Mouse (Mus musculus) MEL (cell line): ENCODE measurements around the gene Slc37a3. TPM values are rescaled to one million over a fixed set of nuclear protein-coding genes. Genes with fewer than 3 reads are reported as not detected.

Source experiments
- DNase-seq: peaks from one replicate; pipeline ENCODE4 v3.0.0; 2011; ENCODE audit warnings: low read depth, low spot score
- H3K27ac ChIP-seq: 2 replicates; pipeline ENCODE4 v1.5.1; 2012; ENCODE audit warnings: low read depth, mild to moderate bottlenecking, control low read depth, low read length, moderate library complexity; ENCODE audit not compliant: control insufficient read depth
- H3K27me3 ChIP-seq, 2 experiments: fragments of 150-350 bp in 1 of 2; sonication (generic) in 1 of 2; 2 replicates each; pipeline ENCODE4 v1.6.1; 2012; ENCODE audit warnings: low read length in 2 of 2, mild to moderate bottlenecking in 2 of 2, improper control_type of control experiment in 1 of 2, moderate library complexity in 1 of 2; ENCODE audit not compliant: insufficient read depth in 2 of 2, control insufficient read depth in 1 of 2
- H3K36me3 ChIP-seq, 2 experiments: 2 replicates each; pipeline ENCODE4 v1.6.1; 2012 to 2014; ENCODE audit warnings: low read length in 2 of 2, improper control_type of control experiment in 1 of 2, inconsistent platforms in 1 of 2, mild to moderate bottlenecking in 1 of 2; ENCODE audit not compliant: insufficient read depth in 2 of 2, control insufficient read depth in 1 of 2
- H3K4me1 ChIP-seq, 2 experiments: fragments of 150-350 bp in 1 of 2; sonication (generic) in 1 of 2; 2 replicates each; pipeline ENCODE4 v1.6.1; 2012; ENCODE audit warnings: low read length in 2 of 2, improper control_type of control experiment in 1 of 2, mild to moderate bottlenecking in 1 of 2; ENCODE audit not compliant: insufficient read depth in 2 of 2, control insufficient read depth in 1 of 2
- H3K4me3 ChIP-seq, 2 experiments: fragments of 150-350 bp in 1 of 2; sonication (generic) in 1 of 2; 2 replicates each; pipeline ENCODE4 v1.5.1; 2012; ENCODE audit warnings: low read depth in 2 of 2, low read length in 2 of 2, mild to moderate bottlenecking in 2 of 2, moderate library complexity in 2 of 2, control low read depth in 1 of 2, improper control_type of control experiment in 1 of 2; ENCODE audit not compliant: control insufficient read depth in 1 of 2, insufficient read depth in 1 of 2
- H3K79me2 ChIP-seq: 2 replicates; pipeline ENCODE4 v1.6.1; 2012; ENCODE audit warnings: mild to moderate bottlenecking, low read length, moderate library complexity; ENCODE audit not compliant: control insufficient read depth, poor library complexity, insufficient read depth
- H3K9ac ChIP-seq: 2 replicates; pipeline ENCODE4 v1.6.1; 2012; ENCODE audit warnings: low read depth, mild to moderate bottlenecking, control low read depth, low read length, moderate library complexity; ENCODE audit not compliant: control insufficient read depth, poor library complexity, severe bottlenecking
- H3K9me3 ChIP-seq: fragments of 150-350 bp; sonication (generic); replicated peaks from 2 replicates; pipeline ENCODE4 v1.6.1; 2012; ENCODE audit warnings: mild to moderate bottlenecking, low read length, improper control_type of control experiment, moderate library complexity; ENCODE audit not compliant: insufficient read depth
- BHLHE40 ChIP-seq: IDR thresholded peaks from 2 replicates; pipeline ENCODE4 v1.6.1; 2012; ENCODE audit warnings: low read depth, mild to moderate bottlenecking, inconsistent platforms, low read length, improper control_type of control experiment, borderline replicate concordance
- CHD2 ChIP-seq: IDR thresholded peaks from 2 replicates; pipeline ENCODE4 v1.6.1; 2011; ENCODE audit warnings: low read length, improper control_type of control experiment
- CTCF ChIP-seq, 3 experiments: IDR thresholded peaks in 2 of 3; conservative IDR thresholded peaks in 1 of 3; 2 replicates each; pipeline ENCODE4 v1.5.1; 2011 to 2012; ENCODE audit warnings: low read length in 3 of 3, low read depth in 2 of 3, mild to moderate bottlenecking in 2 of 3, improper control_type of control experiment in 1 of 3, inconsistent platforms in 1 of 3, mixed read lengths in 1 of 3, moderate library complexity in 1 of 3; ENCODE audit not compliant: control insufficient read depth in 1 of 3, insufficient read depth in 1 of 3, poor library complexity in 1 of 3, severe bottlenecking in 1 of 3
- E2F4 ChIP-seq: IDR thresholded peaks from 2 replicates; pipeline ENCODE4 v1.6.1; 2011; ENCODE audit warnings: low read depth, low read length, improper control_type of control experiment, borderline replicate concordance
- ELF1 ChIP-seq: IDR thresholded peaks from 2 replicates; pipeline ENCODE4 v1.6.1; 2014; ENCODE audit warnings: low read depth, mild to moderate bottlenecking, inconsistent platforms, low read length, improper control_type of control experiment, moderate library complexity
- EP300 ChIP-seq, 2 experiments: IDR thresholded peaks; 2 replicates each; pipeline ENCODE4 v1.6.1; 2011; ENCODE audit warnings: improper control_type of control experiment in 2 of 2, low read length in 2 of 2, low read depth in 1 of 2, mild to moderate bottlenecking in 1 of 2
- ETS1 ChIP-seq: IDR thresholded peaks from 2 replicates; pipeline ENCODE4 v1.6.1; 2012; ENCODE audit warnings: low read depth, mild to moderate bottlenecking, inconsistent platforms, low read length, improper control_type of control experiment, moderate library complexity
- GABPA ChIP-seq: IDR thresholded peaks from 2 replicates; pipeline ENCODE4 v1.6.1; 2012; ENCODE audit warnings: low read depth, mild to moderate bottlenecking, inconsistent platforms, low read length, improper control_type of control experiment, moderate library complexity
- GATA1 ChIP-seq: IDR thresholded peaks from 2 replicates; pipeline ENCODE4 v1.6.1; 2011; ENCODE audit warnings: low read depth, low read length, improper control_type of control experiment
- HCFC1 ChIP-seq: IDR thresholded peaks from 2 replicates; pipeline ENCODE4 v1.6.1; 2012; ENCODE audit warnings: low read depth, mild to moderate bottlenecking, inconsistent platforms, low read length, improper control_type of control experiment, moderate library complexity
- JUND ChIP-seq: IDR thresholded peaks from 2 replicates; pipeline ENCODE4 v1.6.1; 2011; ENCODE audit warnings: low read depth, mild to moderate bottlenecking, improper control_type of control experiment, low read length
- KAT2A ChIP-seq: conservative IDR thresholded peaks from 2 replicates; pipeline ENCODE4 v1.6.1; 2012; ENCODE audit warnings: low read depth, low read length, improper control_type of control experiment, inconsistent platforms
- MAFK ChIP-seq: IDR thresholded peaks from 2 replicates; pipeline ENCODE4 v1.6.1; 2011; ENCODE audit warnings: low read depth, mild to moderate bottlenecking, low read length, improper control_type of control experiment, borderline replicate concordance
- MAX ChIP-seq: IDR thresholded peaks from 2 replicates; pipeline ENCODE4 v1.6.1; 2011; ENCODE audit warnings: low read length, improper control_type of control experiment
- MAZ ChIP-seq: IDR thresholded peaks from 2 replicates; pipeline ENCODE4 v1.6.1; 2012; ENCODE audit warnings: low read depth, mild to moderate bottlenecking, inconsistent platforms, low read length, improper control_type of control experiment
- MEF2A ChIP-seq: IDR thresholded peaks from 2 replicates; pipeline ENCODE4 v1.6.1; 2014; ENCODE audit warnings: low read depth, mild to moderate bottlenecking, inconsistent platforms, low read length, improper control_type of control experiment; ENCODE audit not compliant: poor library complexity, insufficient replicate concordance, severe bottlenecking; ENCODE audit errors: extremely low read depth
- MXI1 ChIP-seq: IDR thresholded peaks from 2 replicates; pipeline ENCODE4 v1.6.1; 2011; ENCODE audit warnings: mild to moderate bottlenecking, low read depth, low read length, improper control_type of control experiment
- MYB ChIP-seq: IDR thresholded peaks from 2 replicates; pipeline ENCODE4 v1.6.1; 2011; ENCODE audit warnings: mild to moderate bottlenecking, low read depth, low read length, improper control_type of control experiment
- MYC ChIP-seq: IDR thresholded peaks from 2 replicates; pipeline ENCODE4 v1.6.1; 2011; ENCODE audit warnings: low read depth, mild to moderate bottlenecking, low read length, improper control_type of control experiment, moderate library complexity
- NELFE ChIP-seq: IDR thresholded peaks from 2 replicates; pipeline ENCODE4 v1.6.1; 2011; ENCODE audit warnings: low read depth, low read length, improper control_type of control experiment
- NRF1 ChIP-seq: IDR thresholded peaks from 2 replicates; pipeline ENCODE4 v1.6.1; 2014; ENCODE audit warnings: low read depth, mild to moderate bottlenecking, inconsistent platforms, low read length, improper control_type of control experiment, moderate library complexity; ENCODE audit not compliant: poor library complexity, insufficient read depth, severe bottlenecking
- POLR2A ChIP-seq, 2 experiments: IDR thresholded peaks; 2 replicates each; pipeline ENCODE4 v1.6.1; 2011 to 2012; ENCODE audit warnings: low read length in 2 of 2, mild to moderate bottlenecking in 2 of 2, control low read depth in 1 of 2, improper control_type of control experiment in 1 of 2, low read depth in 1 of 2, moderate library complexity in 1 of 2; ENCODE audit not compliant: control insufficient read depth in 1 of 2, insufficient read depth in 1 of 2, poor library complexity in 1 of 2
- POLR2AphosphoS2 ChIP-seq: IDR thresholded peaks from 2 replicates; pipeline ENCODE4 v1.6.1; 2011; ENCODE audit warnings: low read length, improper control_type of control experiment
- POLR2AphosphoS5 ChIP-seq: IDR thresholded peaks from 2 replicates; pipeline ENCODE4 v1.6.1; 2012; ENCODE audit warnings: low read depth, borderline replicate concordance, mild to moderate bottlenecking, inconsistent platforms, low read length, moderate library complexity, mixed read lengths
- RAD21 ChIP-seq: IDR thresholded peaks from 2 replicates; pipeline ENCODE4 v1.6.1; 2011; ENCODE audit warnings: mild to moderate bottlenecking, low read depth, low read length, improper control_type of control experiment
- SIN3A ChIP-seq: IDR thresholded peaks from 2 replicates; pipeline ENCODE4 v1.6.1; 2012; ENCODE audit warnings: low read length, improper control_type of control experiment, inconsistent platforms
- SMC3 ChIP-seq: IDR thresholded peaks from 2 replicates; pipeline ENCODE4 v1.6.1; 2011; ENCODE audit warnings: low read depth, low read length, improper control_type of control experiment
- TAL1 ChIP-seq: IDR thresholded peaks from 2 replicates; pipeline ENCODE4 v1.6.1; 2012; ENCODE audit warnings: mild to moderate bottlenecking, inconsistent platforms, low read length, moderate library complexity, mixed read lengths
- TBP ChIP-seq: IDR thresholded peaks from 2 replicates; pipeline ENCODE4 v1.8.0; 2011; ENCODE audit warnings: low read depth, low read length, improper control_type of control experiment
- TCF12 ChIP-seq: IDR thresholded peaks from 2 replicates; pipeline ENCODE4 v1.6.1; 2014; ENCODE audit warnings: low read depth, mild to moderate bottlenecking, inconsistent platforms, low read length, improper control_type of control experiment, moderate library complexity
- UBTF ChIP-seq: IDR thresholded peaks from 2 replicates; pipeline ENCODE4 v1.6.1; 2012; ENCODE audit warnings: low read depth, mild to moderate bottlenecking, inconsistent platforms, low read length, improper control_type of control experiment, moderate library complexity, borderline replicate concordance; ENCODE audit not compliant: insufficient read depth
- USF1 ChIP-seq: IDR thresholded peaks from 2 replicates; pipeline ENCODE4 v1.6.1; 2014; ENCODE audit warnings: low read depth, mild to moderate bottlenecking, inconsistent platforms, low read length, improper control_type of control experiment, moderate library complexity
- USF2 ChIP-seq, 2 experiments: IDR thresholded peaks; 2 replicates each; pipeline ENCODE4 v1.6.1; 2011 to 2012; ENCODE audit warnings: improper control_type of control experiment in 2 of 2, low read length in 2 of 2, borderline replicate concordance in 1 of 2, inconsistent platforms in 1 of 2, low read depth in 1 of 2, mild to moderate bottlenecking in 1 of 2; ENCODE audit not compliant: insufficient read depth in 1 of 2
- ZC3H11A ChIP-seq: IDR thresholded peaks from 2 replicates; pipeline ENCODE4 v1.6.1; 2012; ENCODE audit warnings: low read depth, mild to moderate bottlenecking, inconsistent platforms, low read length, improper control_type of control experiment
- ZKSCAN1 ChIP-seq: IDR thresholded peaks from 2 replicates; pipeline ENCODE4 v1.6.1; 2012; ENCODE audit warnings: low read depth, mild to moderate bottlenecking, inconsistent platforms, low read length, improper control_type of control experiment, moderate library complexity
- ZMIZ1 ChIP-seq: IDR thresholded peaks from 2 replicates; pipeline ENCODE4 v1.6.1; 2012; ENCODE audit warnings: low read depth, mild to moderate bottlenecking, inconsistent platforms, low read length, improper control_type of control experiment, moderate library complexity
- ZNF384 ChIP-seq: IDR thresholded peaks from 2 replicates; pipeline ENCODE4 v1.6.1; 2012; ENCODE audit warnings: low read depth, mild to moderate bottlenecking, inconsistent platforms, low read length, improper control_type of control experiment
- polyA plus RNA-seq, 2 experiments: library from polyadenylated mRNA; stranded (reverse) in 1 of 2; unstranded in 1 of 2; fragments of >175 nt in 1 of 2; fragments of >200 nt in 1 of 2; gene quantifications; 2 replicates each; pipeline versions ENCODE4 v1.2.1 to v1.2.4; 2012; ENCODE audit warnings: low replicate concordance in 2 of 2, low read depth in 1 of 2; ENCODE audit not compliant: insufficient read length in 2 of 2, insufficient read depth in 1 of 2, missing spikeins in 1 of 2
- total RNA-seq: library from RNA; depleted of rRNA; stranded (reverse); fragments of 300-350 nt; gene quantifications from 2 replicates; pipeline ENCODE4 v1.2.3, GENCODE M21; 2012

The Slc37a3 gene
- total and polyA plus RNA-seq, 3 experiments: 4.9 to 12.0 TPM; not detected in 1

DNA sequence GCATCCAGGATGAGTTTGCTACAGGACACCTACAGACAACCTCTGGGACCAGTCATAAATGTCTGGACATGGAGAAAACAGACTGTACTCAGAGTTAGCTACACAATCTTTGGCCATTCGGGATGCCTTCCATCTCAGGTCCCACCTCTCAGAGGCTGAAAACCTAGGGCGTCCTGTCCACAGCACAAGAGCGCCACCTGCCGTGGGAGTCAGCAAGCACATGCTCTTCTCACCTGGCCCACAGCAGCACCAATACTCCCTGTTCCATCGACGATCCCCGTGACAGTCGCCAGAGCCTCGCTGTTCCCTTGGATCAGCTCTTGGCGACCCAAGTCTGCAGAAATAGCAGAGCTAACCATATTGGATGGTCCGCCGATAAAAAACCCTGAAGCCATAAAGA lies 33.5 kb downstream of the Slc37a3 start:
- TF ChIP-seq HCFC1 (no peak), JUND (no peak), SMC3 (peak; percentile 88), ZNF384 (no peak), USF2 (IDR thresholded peaks at IDR 0.05; ENCODE audit: borderline replicate concordance in 1 of 2, insufficient read depth in 1 of 2, low read depth in 1 of 2, low read length in 2 of 2) (no peak), POLR2A (IDR thresholded peaks at IDR 0.05; ENCODE audit: control insufficient read depth in 1 of 2, insufficient read depth in 1 of 2, low read depth in 1 of 2, low read length in 2 of 2, poor library complexity in 1 of 2) (no peak), E2F4 (no peak), ETS1 (no peak), TBP (no peak), MAX (peak; percentile 74), SIN3A (no peak), CTCF (IDR thresholded peaks at IDR 0.05 in 2 of 3, conservative IDR thresholded peaks at IDR 0.05 in 1 of 3; ENCODE audit: control insufficient read depth in 1 of 3, insufficient read depth in 1 of 3, low read depth in 2 of 3, low read length in 3 of 3, poor library complexity in 1 of 3, severe bottlenecking in 1 of 3) (peak; percentile 92 to 94 (median 93)), UBTF (no peak), GATA1 (no peak), RAD21 (peak; percentile 93), TAL1 (no peak), MAZ (no peak), MXI1 (no peak), POLR2AphosphoS5 (no peak), MYB (no peak), MAFK (no peak), KAT2A (no peak), ZC3H11A (peak; percentile 75), BHLHE40 (no peak), CHD2 (no peak), POLR2AphosphoS2 (no peak), USF1 (no peak), EP300 (IDR thresholded peaks at IDR 0.05; ENCODE audit: low read depth in 1 of 2, low read length in 2 of 2) (no peak), NRF1 (no peak), MYC (no peak), ZMIZ1 (no peak), NELFE (no peak), ELF1 (no peak), MEF2A (no peak), GABPA (no peak), TCF12 (no peak), ZKSCAN1 (no peak)
- Histone ChIP-seq H3K79me2 (no peaks in the 10 kb centered on the region), H3K4me1 (no peaks in the 10 kb centered on the region), H3K36me3 (peaks cover 0 to 5% of the 10 kb centered on the region in 2 experiments; a peak in 2 of 4 replicates), H3K27ac (no peak overlapping the region), H3K9me3 (no peaks in the 10 kb centered on the region), H3K27me3 (no peaks in the 10 kb centered on the region), H3K4me3 (no peak overlapping the region), H3K9ac (no peak overlapping the region)
- DNase-seq: peak; percentile 74
